Mouse (Mus musculus): ENCODE results near the gene Coq9.

Coq9 gene

DNA sequence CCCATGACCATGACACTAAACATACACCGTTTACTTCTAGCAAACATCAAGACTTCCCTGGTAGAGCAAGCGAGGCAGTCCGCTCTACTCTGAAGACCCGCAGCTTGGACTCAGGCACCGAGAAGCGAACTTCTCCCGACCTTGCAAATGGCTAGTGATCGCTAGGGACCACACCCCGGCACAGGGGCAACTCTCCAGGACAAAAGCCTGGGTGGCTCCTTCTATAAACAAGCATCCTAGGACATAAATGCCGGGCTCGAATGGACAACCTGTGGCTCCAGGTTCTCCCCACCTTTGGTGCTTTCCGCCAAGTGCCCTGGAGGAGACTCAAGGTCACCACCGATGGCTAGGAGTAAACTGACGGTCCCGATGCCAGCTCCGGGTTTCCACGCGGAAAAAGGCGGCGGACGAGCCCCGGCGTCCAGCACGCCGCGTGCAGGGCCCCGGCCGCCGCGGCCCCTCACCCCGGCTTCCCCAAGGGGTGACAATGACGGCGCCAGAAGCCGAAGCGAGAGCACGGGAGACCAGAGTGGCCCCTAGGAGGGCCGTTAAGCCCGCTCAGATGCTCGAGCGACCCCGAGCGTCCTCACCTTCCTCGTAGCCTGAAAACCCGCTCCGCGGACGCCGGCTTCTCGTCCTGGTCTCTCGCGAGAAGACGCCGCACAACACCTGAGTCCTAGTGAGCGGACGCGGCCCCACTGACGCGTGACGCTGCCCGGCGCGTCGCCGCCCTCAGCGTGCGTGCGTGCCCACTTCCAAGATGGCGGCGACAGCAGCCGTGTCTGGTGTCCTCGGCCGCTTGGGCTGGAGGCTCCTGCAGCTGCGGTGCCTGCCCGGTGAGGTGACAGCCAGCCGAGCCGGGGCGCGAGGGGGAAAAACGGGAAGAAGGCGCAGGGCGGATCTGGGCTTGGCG is at the start of gene Coq9, which contains the start of gene Ciapin1:
Gene Coq9, plus strand, starts transcription at position 660 of the 913 bp plus-strand sequence.
Gene Ciapin1, minus strand, starts transcription at position 697 of the 913 bp plus-strand sequence.
- DNase-seq (ENCODE audit: low spot score), result peak; percentile 88

GRCm38 (mm10) chr8:94789256-94789955 is 48.7 kb upstream of the Coq9 start:
- no peak for DNase-seq (ENCODE audit: low spot score)

DNA sequence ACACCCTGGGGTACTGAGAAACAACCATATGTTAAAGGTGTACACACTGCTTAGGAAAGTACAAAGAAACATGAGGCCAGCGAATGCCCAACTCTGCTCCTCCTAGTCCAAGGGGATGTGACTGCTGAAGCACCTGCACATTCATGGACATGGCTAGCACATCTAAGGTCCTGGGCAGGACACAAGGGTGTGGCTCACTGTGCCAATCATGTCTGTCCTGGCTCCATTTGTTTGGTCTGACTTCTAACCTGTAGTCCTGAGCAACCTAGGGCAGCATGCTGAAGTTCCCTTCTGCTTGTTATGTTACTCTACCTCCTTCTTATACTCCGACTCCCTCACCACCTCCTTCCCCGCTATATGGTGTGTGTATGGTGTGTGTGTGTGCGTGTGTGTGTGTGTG is 43.8 kb upstream of the Coq9 start:
- no peak for DNase-seq (ENCODE audit: low spot score)

- DNase-seq (ENCODE audit: low spot score), result no peak
These were observed 43.3 kb upstream of the Coq9 start for GRCm38 (mm10) chr8:94794782-94795181.

DNA sequence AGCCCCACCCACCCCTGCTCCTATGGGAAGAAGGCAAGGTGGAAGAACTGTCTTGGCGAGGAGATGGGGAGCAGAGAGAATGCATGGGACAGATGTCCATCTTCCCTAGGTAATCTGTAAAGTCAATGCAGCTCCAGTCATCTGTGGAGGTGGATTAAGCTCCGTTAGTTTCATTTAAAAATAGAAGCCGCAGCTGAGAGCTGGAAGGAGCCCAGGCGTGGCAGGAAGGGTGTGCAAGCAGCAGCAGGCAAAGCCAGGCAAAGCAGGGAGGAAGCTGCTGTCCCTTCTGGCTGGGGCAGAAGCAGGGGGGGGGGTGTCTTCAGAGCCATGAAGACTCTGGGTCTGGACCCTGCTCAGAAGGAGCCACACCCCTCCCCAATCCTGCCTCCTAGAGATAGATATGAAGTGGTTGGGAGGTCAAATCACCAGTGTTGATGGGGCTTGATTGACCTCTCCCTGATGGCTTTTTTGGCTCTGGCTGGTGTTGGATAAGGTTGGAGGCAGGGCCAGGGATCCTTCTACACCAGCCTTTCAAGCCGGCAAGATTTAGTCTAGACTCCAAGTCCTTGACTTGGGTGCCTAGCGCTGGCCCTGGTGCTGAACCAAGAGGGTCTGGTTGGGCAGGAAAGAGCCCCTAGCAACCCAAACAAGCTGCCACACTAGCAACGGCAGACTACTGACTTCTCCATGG is 37.7 kb upstream of the Coq9 start:
- DNase-seq (ENCODE audit: low spot score), result no peak

DNA sequence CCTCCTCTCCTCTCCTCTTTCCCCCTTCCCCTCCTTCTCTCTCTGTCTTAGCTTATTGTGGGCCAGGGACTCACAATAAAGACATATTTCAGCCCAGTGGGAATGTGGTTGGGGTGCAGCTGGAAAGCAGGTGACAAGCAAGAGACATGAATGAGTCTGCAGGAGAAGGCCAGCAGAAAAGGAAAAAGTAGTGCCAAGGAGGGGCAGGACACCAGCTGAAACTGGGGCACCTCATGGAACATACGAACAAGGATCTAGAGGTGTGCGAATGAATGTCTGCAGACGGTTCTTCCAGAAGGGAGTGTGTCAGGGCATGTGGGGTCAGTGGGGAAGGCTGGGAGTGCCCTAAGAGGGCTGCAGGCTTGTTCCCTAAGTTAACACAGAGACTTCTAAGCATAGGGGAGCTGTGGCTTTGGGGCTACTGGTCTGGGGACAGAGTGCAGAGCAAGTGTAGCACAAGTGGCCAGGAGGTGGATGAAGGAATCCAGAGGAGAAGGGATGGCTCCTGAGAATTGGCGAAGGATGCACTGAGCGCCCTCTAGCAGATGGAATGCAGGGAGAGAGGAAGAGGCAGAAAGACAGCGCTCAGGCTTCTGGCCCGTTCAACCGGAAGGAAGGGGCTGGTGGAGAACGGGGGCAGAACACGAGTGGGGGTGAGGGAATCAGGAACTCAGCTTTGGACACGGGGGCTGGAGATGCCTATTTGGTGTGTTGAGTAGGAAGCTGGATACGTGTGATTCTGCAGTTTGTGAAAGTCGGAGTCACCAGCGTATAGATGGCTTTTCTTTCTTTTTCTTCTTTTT is 36.6 kb upstream of the Coq9 start:
- no peak for DNase-seq (ENCODE audit: low spot score)

- DNase-seq (ENCODE audit: low spot score), result no peak
These were observed 35.7 kb upstream of the Coq9 start for GRCm38 (mm10) chr8:94802375-94802774.

- DNase-seq (ENCODE audit: low spot score), result no peak
These were observed 34.6 kb upstream of the Coq9 start for GRCm38 (mm10) chr8:94803551-94803950.

- no peak for DNase-seq (ENCODE audit: low spot score)
These were observed 33.4 kb upstream of the Coq9 start for GRCm38 (mm10) chr8:94804546-94805340.

GRCm38 (mm10) chr8:94805811-94806210 is 32.3 kb upstream of the Coq9 start:
- no peak for DNase-seq (ENCODE audit: low spot score)

- no peak for DNase-seq (ENCODE audit: low spot score)
These were observed 30.6 kb upstream of the Coq9 start for GRCm38 (mm10) chr8:94807506-94807905.

- no peak for DNase-seq (ENCODE audit: low spot score)
These were observed 29.7 kb upstream of the Coq9 start for GRCm38 (mm10) chr8:94808372-94808771.

DNA sequence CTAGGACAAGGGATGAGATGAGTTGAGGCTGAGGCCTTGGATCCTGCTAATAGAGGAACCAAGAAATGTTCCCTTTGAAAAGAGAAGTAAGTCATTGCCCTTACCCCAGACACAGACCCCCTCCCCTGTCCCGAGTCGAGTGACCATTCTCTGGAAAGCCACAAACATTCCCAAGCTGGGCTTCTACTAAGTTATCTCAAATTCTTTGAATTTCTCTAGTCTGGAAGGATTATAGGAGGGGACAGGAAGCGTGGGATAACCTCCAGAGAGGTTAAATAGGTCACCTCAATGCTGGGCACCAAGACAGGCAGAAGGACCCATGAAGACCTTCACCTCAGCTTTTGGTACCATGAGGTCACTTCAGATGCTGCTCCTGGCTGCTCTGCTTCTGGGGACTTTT is 28.0 kb upstream of the Coq9 start, which contains the start of gene Ccl17:
Gene Ccl17, plus strand, starts transcription at position 301 of the 400 bp plus-strand sequence.
- no peak for DNase-seq (ENCODE audit: low spot score)

DNA sequence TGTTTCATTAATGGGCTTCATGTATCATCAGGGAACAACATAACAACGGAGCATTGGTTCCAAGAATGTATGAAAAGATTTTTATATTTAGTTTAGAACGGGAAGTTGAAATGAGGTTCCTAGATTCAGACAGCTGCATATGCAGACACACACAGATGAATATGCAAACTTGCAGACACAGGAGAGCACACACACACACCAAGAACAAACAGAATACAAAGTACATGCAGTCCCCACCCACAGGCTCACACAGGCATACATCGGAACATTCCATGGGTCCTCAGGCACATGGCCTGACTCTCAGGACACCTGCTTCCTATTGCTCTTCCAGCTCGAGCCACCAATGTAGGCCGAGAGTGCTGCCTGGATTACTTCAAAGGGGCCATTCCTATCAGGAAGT is 27.3 kb upstream of the Coq9 start:
- no peak for DNase-seq (ENCODE audit: low spot score)

GRCm38 (mm10) chr8:94811654-94812053 is 26.5 kb upstream of the Coq9 start:
- no peak for DNase-seq (ENCODE audit: low spot score)

- peak; percentile 88 for DNase-seq (ENCODE audit: low spot score)
These were observed 25.4 kb upstream of the Coq9 start for GRCm38 (mm10) chr8:94812645-94813098.

DNA sequence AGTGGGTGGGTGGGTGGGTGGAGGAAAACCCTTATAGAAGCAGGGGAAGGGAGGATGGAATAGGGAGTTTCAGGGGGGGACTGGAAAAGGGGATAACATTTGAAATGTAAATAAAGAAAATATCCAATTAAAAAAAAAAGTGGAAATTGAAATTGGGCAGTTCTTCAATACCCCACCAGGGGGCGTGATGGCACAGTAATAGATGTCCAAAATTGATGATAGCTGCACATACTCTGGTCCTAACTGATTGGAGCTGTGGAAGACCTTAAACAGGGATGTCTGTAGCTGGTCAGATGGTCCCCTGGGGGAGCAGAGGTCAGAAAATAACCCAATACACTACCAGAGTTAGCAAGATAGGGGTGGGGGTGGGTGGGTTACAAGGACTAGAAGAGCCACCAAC is 23.6 kb upstream of the Coq9 start:
- no peak for DNase-seq (ENCODE audit: low spot score)

- DNase-seq (ENCODE audit: low spot score), result no peak
These were observed 20.2 kb upstream of the Coq9 start for GRCm38 (mm10) chr8:94817933-94818332.

- DNase-seq (ENCODE audit: low spot score), result no peak
These were observed 18.4 kb upstream of the Coq9 start for GRCm38 (mm10) chr8:94819671-94820179.

- no peak for DNase-seq (ENCODE audit: low spot score)
These were observed 17.6 kb upstream of the Coq9 start for GRCm38 (mm10) chr8:94820553-94820952.

All from left cerebral cortex, adult 11 months (tissue).